Mouse (Mus musculus) megakaryocyte, embryonic 14.5 days (primary cell): ENCODE measurements around the gene Acd.

Experiments
- FLI1 ChIP-seq: IDR thresholded peaks from 2 replicates; pipeline ENCODE4 v1.6.1; 2012; ENCODE audit warnings: low read length, inconsistent platforms, mixed read lengths
- GATA1 ChIP-seq: IDR thresholded peaks from 3 replicates; pipeline ENCODE4 v1.6.1; 2012; ENCODE audit warnings: mixed read lengths, low read length, inconsistent platforms, borderline replicate concordance

DNA sequence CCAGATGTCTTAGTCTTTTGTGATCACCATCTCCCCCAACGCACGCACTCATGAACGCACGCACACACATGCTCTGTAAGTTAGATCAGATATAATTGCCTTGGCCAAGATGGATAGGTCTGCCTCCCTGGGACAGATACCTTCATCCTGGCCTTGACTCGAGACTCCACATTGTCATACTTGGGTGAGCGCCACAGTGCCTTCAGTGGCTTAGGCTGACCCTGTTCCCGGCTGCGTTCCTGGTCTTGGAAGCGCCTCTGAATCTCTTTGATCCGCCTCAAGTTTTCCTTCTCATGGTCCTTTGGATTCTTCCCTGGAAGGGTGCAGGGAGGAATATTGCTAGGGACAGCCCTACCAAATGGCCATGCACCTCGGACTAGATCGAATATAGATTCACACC, 5.5 kb upstream of the Acd start:
- TF ChIP-seq GATA1 (no peak), FLI1 (no peak)
